8 mouse cellular contexts compared by ENCODE assay signal in the genomic region with DNA sequence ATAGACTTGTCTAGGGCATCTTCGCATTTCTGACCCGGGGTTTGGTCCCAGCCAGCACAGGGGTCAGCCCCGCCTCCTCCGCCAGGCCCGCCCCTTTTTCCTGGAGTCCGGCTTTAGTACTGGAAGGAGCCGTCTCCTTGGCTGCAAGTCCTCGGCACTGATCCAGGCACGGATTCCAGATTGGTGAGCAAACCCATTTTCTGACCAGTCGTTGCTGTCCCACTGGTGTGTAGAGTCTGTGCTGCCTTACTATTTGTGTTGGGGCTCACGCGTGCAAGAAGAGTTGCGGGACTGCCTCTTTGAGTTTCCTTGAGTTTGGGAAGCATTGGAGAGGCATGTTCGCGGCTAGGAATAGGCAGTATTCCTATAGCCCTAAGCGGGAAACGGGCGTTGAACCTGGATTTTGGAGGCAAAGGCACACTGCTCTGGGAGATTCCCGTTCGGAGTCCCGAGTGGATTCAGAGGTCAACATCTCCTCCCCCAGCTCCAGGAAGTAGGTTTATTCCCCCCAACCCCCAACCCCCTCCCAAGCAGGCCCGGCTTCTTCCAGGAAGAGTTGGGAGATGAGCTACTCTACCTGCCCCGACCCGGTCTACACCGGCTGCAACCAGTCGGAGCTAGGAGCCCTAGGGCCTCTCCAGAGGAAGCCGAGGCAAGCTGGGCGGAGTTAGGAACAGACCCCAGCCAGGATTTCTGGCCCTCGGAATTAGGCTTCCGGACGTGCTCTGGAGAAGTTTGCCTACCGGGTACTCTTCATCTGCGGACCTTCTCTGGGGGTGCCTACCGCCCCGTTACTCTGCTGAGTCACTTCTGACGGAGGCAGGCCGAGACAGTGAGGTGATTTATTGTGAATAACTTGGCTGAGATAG. TPM values are rescaled to one million over a fixed set of nuclear protein-coding genes. Genes with fewer than 3 reads are reported as not detected.
DNase-seq lines count a peak whose midpoint lies in the region; ATAC-seq and TF ChIP-seq lines count a peak whose summit lies in the region.

Gene Trim6, plus strand, starts transcription at position 93 of the 869 bp plus-strand sequence.

- H3K9ac ChIP-seq in embryonic facial prominence, embryonic 13.5 days: peak within 1 kb of the TSS; percentile 54; the same call in 1 of the 2 replicates
- H3K9ac ChIP-seq in heart, embryonic 11.5 days (ENCODE audit: low read depth, low read length): peak within 1 kb of the TSS; percentile 75
- H3K9ac ChIP-seq in kidney, embryonic 14.5 days (ENCODE audit: low read depth, low read length): peak within 1 kb of the TSS; percentile 38
- peak within 1 kb of the TSS; percentile 57 for H3K9ac ChIP-seq in lung, embryonic 16.5 days (ENCODE audit: low read length)

- no peak for TF ChIP-seq CTCF in olfactory bulb, adult 2 months (IDR thresholded peaks at IDR 0.05; ENCODE audit: insufficient read depth, low read depth, low read length)

- peak; percentile 15 for DNase-seq in thymus, postnatal 0 days (ENCODE audit: low spot score)
- no peak for DNase-seq in thymus, postnatal 10 days (ENCODE audit: low spot score in 2 of 2)

- H3K9me3 ChIP-seq in embryonic facial prominence, embryonic 13.5 days: no peaks in the 10 kb centered on the region
- H3K9me3 ChIP-seq in heart, embryonic 11.5 days (replicated peaks; ENCODE audit: control insufficient read depth, low read length): no peaks in the 10 kb centered on the region
- no peaks in the 10 kb centered on the region for H3K9me3 ChIP-seq in kidney, embryonic 14.5 days (ENCODE audit: control insufficient read depth, low read length)
- no peaks in the 10 kb centered on the region for H3K9me3 ChIP-seq in lung, embryonic 16.5 days (ENCODE audit: control insufficient read depth, low read length)

- H3K27me3 ChIP-seq in embryonic facial prominence, embryonic 13.5 days: no peaks in the 10 kb centered on the region
- H3K27me3 ChIP-seq in heart, embryonic 11.5 days (ENCODE audit: control insufficient read depth, insufficient read depth, low read length): no peaks in the 10 kb centered on the region
- no peaks in the 10 kb centered on the region for H3K27me3 ChIP-seq in kidney, embryonic 14.5 days (ENCODE audit: control insufficient read depth, insufficient read depth, low read length)
- H3K27me3 ChIP-seq in lung, embryonic 16.5 days (ENCODE audit: control insufficient read depth, insufficient read depth, low read depth, low read length): no peaks in the 10 kb centered on the region

- H3K4me1 ChIP-seq in embryonic facial prominence, embryonic 13.5 days: peaks cover 7% of the 10 kb centered on the region; the same call in 1 of the 2 replicates
- H3K4me1 ChIP-seq in heart, embryonic 11.5 days (ENCODE audit: control insufficient read depth, insufficient read depth, low read length): no peaks in the 10 kb centered on the region
- H3K4me1 ChIP-seq in kidney, embryonic 14.5 days (ENCODE audit: control insufficient read depth, insufficient read depth, low read length): no peaks in the 10 kb centered on the region
- H3K4me1 ChIP-seq in lung, embryonic 16.5 days (replicated peaks; ENCODE audit: control insufficient read depth, insufficient read depth, low read length): peaks cover 6% of the 10 kb centered on the region
- peaks cover 8% of the 10 kb centered on the region for H3K4me1 ChIP-seq in olfactory bulb, adult 2 months (ENCODE audit: control insufficient read depth, insufficient read depth, low read length)

- peak; percentile 37; the same call in 1 of the 2 replicates for ATAC-seq in embryonic facial prominence, embryonic 13.5 days (ENCODE audit: insufficient number of reproducible peaks, insufficient read depth, low FRiP score, low TSS enrichment, low read depth)
- ATAC-seq in heart, embryonic 11.5 days (replicated peaks; ENCODE audit: insufficient number of reproducible peaks, low FRiP score, low TSS enrichment): peak; percentile 80
- ATAC-seq in kidney, embryonic 14.5 days (ENCODE audit: low FRiP score, low TSS enrichment): peak; percentile 90
- ATAC-seq in lung, embryonic 16.5 days (ENCODE audit: low read depth): peak; percentile 88
- ATAC-seq in inflammation-experienced regulatory T-cells, adult 6 months: no peak

- no peaks in the 10 kb centered on the region for H3K36me3 ChIP-seq in embryonic facial prominence, embryonic 13.5 days
- no peaks in the 10 kb centered on the region for H3K36me3 ChIP-seq in heart, embryonic 11.5 days (ENCODE audit: control insufficient read depth, insufficient read depth, low read length)
- H3K36me3 ChIP-seq in kidney, embryonic 14.5 days (ENCODE audit: control insufficient read depth, insufficient read depth, low read length): no peaks in the 10 kb centered on the region
- no peaks in the 10 kb centered on the region for H3K36me3 ChIP-seq in lung, embryonic 16.5 days (ENCODE audit: control insufficient read depth, insufficient read depth, low read length)

- no peak for TF ChIP-seq POLR2A in olfactory bulb, adult 2 months (IDR thresholded peaks at IDR 0.05; ENCODE audit: insufficient read depth, low read depth, low read length)

- 3% methylated on average over 37 of the region's 37 CpGs for WGBS in embryonic facial prominence, embryonic 13.5 days
- 1% methylated on average over 37 of the region's 37 CpGs for WGBS in heart, embryonic 11.5 days (ENCODE audit: insufficient replicate concordance)
- WGBS in kidney, embryonic 14.5 days: 2% methylated on average over 37 of the region's 37 CpGs
- WGBS in lung, embryonic 16.5 days: 2% methylated on average over 37 of the region's 37 CpGs
- WGBS in olfactory bulb, adult 2 months: 6% methylated on average over 37 of the region's 37 CpGs

- H3K27ac ChIP-seq in embryonic facial prominence, embryonic 13.5 days: no peak within 1 kb of the TSS
- H3K27ac ChIP-seq in heart, embryonic 11.5 days (ENCODE audit: low read depth, low read length): peak within 1 kb of the TSS; percentile 50
- H3K27ac ChIP-seq in kidney, embryonic 14.5 days (ENCODE audit: low read depth, low read length): no peak within 1 kb of the TSS
- no peak within 1 kb of the TSS; the same call in 1 of the 2 replicates for H3K27ac ChIP-seq in lung, embryonic 16.5 days (ENCODE audit: low read length)
- no peak within 1 kb of the TSS for H3K27ac ChIP-seq in olfactory bulb, adult 2 months (ENCODE audit: insufficient read depth, low read depth, low read length)

- H3K4me3 ChIP-seq in embryonic facial prominence, embryonic 13.5 days: peak within 1 kb of the TSS; percentile 41
- H3K4me3 ChIP-seq in heart, embryonic 11.5 days (ENCODE audit: low read depth, low read length): peak within 1 kb of the TSS; percentile 54
- H3K4me3 ChIP-seq in kidney, embryonic 14.5 days (ENCODE audit: low read length): peak within 1 kb of the TSS; percentile 44
- peak within 1 kb of the TSS; percentile 48 for H3K4me3 ChIP-seq in lung, embryonic 16.5 days (ENCODE audit: low read length)
- peak within 1 kb of the TSS; percentile 7; the same call in 1 of the 2 replicates for H3K4me3 ChIP-seq in olfactory bulb, adult 2 months (ENCODE audit: insufficient read depth, low read depth, low read length)

- peak within 1 kb of the TSS; percentile 63 for H3K4me2 ChIP-seq in embryonic facial prominence, embryonic 13.5 days
- peak within 1 kb of the TSS; percentile 72 for H3K4me2 ChIP-seq in heart, embryonic 11.5 days
- H3K4me2 ChIP-seq in kidney, embryonic 14.5 days (replicated peaks; ENCODE audit: low read depth, low read length): peak within 1 kb of the TSS; percentile 60
- peak within 1 kb of the TSS; percentile 68 for H3K4me2 ChIP-seq in lung, embryonic 16.5 days (ENCODE audit: low read depth, low read length)

RNA-seq across cellular contexts. Expression of gene Trim6, which starts in this region (rescaled TPM):
- polyA plus RNA-seq in thymus, postnatal 0 days (2015; fragmentation: Nextera tagmentation; extraction: Ambion mirVana): 0.75 and 0.99 TPM in 2 replicates
- polyA plus RNA-seq in embryonic facial prominence, embryonic 13.5 days (2015; fragmentation: Nextera tagmentation; extraction: Ambion mirVana): 0.72 and 1.1 TPM in 2 replicates
- 9.8 and 9.9 TPM in 2 replicates for polyA plus RNA-seq in heart, embryonic 11.5 days (2014; fragmentation: Nextera tagmentation; extraction: Ambion mirVana)
- polyA plus RNA-seq in kidney, embryonic 14.5 days (2014; fragmentation: Nextera tagmentation; extraction: Ambion mirVana): 1.3 and 2.5 TPM in 2 replicates
- polyA plus RNA-seq in lung, embryonic 16.5 days (2015; fragmentation: Nextera tagmentation; extraction: Ambion mirVana): 0.74 and 1.4 TPM in 2 replicates
- not detected in 2 replicates for polyA plus RNA-seq in olfactory bulb, adult 2 months (2012; ENCODE audit: insufficient read depth, insufficient read length, low replicate concordance, missing spikeins)
- polyA plus RNA-seq in inflammation-experienced regulatory T-cells, adult 6 months (2017; shearing (Covaris generic)): 1 to 10 TPM in 2 of 3 experiments, not detected in 1; 1.4 to 2.2 TPM

Comparison
In these comparisons a context has a peak if more than half of its experiments do, and no peak if none do; other contexts are left out.
1. Peak in DNase-seq in thymus, postnatal 0 days; RNA of the gene not detected or under 1 TPM.